Mouse (Mus musculus) liver, embryonic 14.5 days (tissue): Measurements from ENCODE around the gene Kcnip2.

Experiments
- CTCF ChIP-seq: IDR thresholded peaks from 2 replicates; pipeline ENCODE4 v1.5.1; 2016; ENCODE audit warnings: antibody characterized with exemption, low read depth, control low read depth
- EP300 ChIP-seq: IDR thresholded peaks from 2 replicates; pipeline ENCODE4 v1.6.1; 2016; ENCODE audit warnings: antibody characterized with exemption, low read depth

DNA sequence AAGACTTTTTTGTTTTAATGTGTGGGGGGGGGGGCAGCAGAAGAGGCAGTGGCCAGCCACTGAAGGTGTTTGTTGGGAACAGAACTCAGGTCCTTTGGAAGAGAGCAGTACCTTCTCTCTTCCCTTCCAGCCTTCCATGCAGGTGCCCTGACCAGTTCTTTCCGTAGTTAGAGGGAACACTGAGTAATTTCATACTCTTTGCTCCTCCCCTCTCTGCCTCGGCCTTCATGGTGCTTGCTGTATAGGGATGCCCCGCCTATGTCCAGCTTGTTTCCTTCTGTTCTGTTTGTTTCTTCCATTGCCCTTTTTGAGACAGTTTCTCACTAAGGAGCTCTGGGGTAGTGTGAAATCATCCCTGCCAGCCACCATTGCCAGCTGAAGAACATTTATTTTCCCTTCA lies 30.4 kb downstream of the Kcnip2 start:
- TF ChIP-seq EP300, result no peak
- TF ChIP-seq CTCF, result no peak
